Mouse (Mus musculus) heart, embryonic 15.5 days (tissue): Measurements from ENCODE around the gene Ldhc. TPM values are rescaled to one million over a fixed set of nuclear protein-coding genes. Genes with fewer than 3 reads are reported as not detected.
A peak's percentile ranks its signal among the peaks of the same experiment; 100 is the strongest.
"Not testable (repeated sequence)": the region's sequence is repeated elsewhere in the genome, so short reads cannot be mapped to it uniquely, and the experiment has no call there.

ENCODE experiments used
- ATAC-seq: fragments of 200-750 bp; cut with Nextera tagmentation; replicated peaks from 2 replicates; pipeline ENCODE4 v1.8.0; 2017; ENCODE audit warnings: low read depth, moderate TSS enrichment; ENCODE audit not compliant: insufficient number of reproducible peaks, insufficient read depth, low FRiP score
- H3K27ac ChIP-seq: fragments of 300-500 bp; sonication (generic); 2 replicates; pipeline ENCODE4 v1.5.1; 2015; ENCODE audit warnings: mild to moderate bottlenecking, inconsistent platforms
- H3K27me3 ChIP-seq: fragments of 300-500 bp; sonication (generic); 2 replicates; pipeline ENCODE4 v1.6.1; 2015; ENCODE audit warnings: inconsistent platforms
- H3K36me3 ChIP-seq: fragments of 300-500 bp; sonication (generic); 2 replicates; pipeline ENCODE4 v1.6.1; 2015; ENCODE audit warnings: mild to moderate bottlenecking, inconsistent platforms
- H3K4me1 ChIP-seq: fragments of 300-500 bp; sonication (generic); replicated peaks from 2 replicates; pipeline ENCODE4 v1.6.1; 2015; ENCODE audit warnings: inconsistent platforms
- H3K4me2 ChIP-seq: fragments of 300-500 bp; sonication (generic); 2 replicates; pipeline ENCODE4 v1.6.1; 2015; ENCODE audit warnings: inconsistent platforms, mild to moderate bottlenecking, moderate library complexity
- H3K4me3 ChIP-seq: fragments of 300-500 bp; sonication (generic); 2 replicates; pipeline ENCODE4 v1.5.1; 2015; ENCODE audit warnings: mild to moderate bottlenecking, inconsistent platforms
- H3K9ac ChIP-seq: fragments of 300-500 bp; sonication (generic); 2 replicates; pipeline ENCODE4 v1.6.1; 2015; ENCODE audit warnings: mild to moderate bottlenecking, inconsistent platforms
- H3K9me3 ChIP-seq: fragments of 300-500 bp; sonication (generic); replicated peaks from 2 replicates; pipeline ENCODE4 v1.6.1; 2016; ENCODE audit warnings: inconsistent platforms
- WGBS: fragments of 180-500 bp; shearing (Covaris S2); methylation state at CpG from one replicate; pipeline ENCODE4 v1.1.7; 2015; ENCODE audit warnings: mixed read lengths; 5-methylcytosine and 5-hydroxymethylcytosine counted together
- polyA plus RNA-seq: library from polyadenylated mRNA; unstranded; fragments of >200 nt; fragmentation: Nextera tagmentation; extraction: Ambion mirVana; gene quantifications from 2 replicates; pipeline ENCODE4 v1.2.1, GENCODE M21; 2015

Ldhc gene
- polyA plus RNA-seq = not detected in 2 replicates

- 39% methylated on average over 10 of the region's 10 CpGs for WGBS
- Histone ChIP-seq H3K9ac (no peak within 1 kb of the TSS), H3K9me3 (no peaks in the 10 kb centered on the region), H3K27me3 (no peaks in the 10 kb centered on the region), H3K4me3 (no peak within 1 kb of the TSS), H3K4me1 (no peaks in the 10 kb centered on the region), H3K27ac (no peak within 1 kb of the TSS), H3K4me2 (no peak within 1 kb of the TSS), H3K36me3 (peaks cover 6% of the 10 kb centered on the region)
- no peak for ATAC-seq
Measured at GRCm38 (mm10) chr7:46860996-46861395, at the start of gene Ldhc. Gene Ldhc, plus strand, starts transcription at chr7:46861203.

- H3K27ac ChIP-seq = no peak overlapping the region
- 88% methylated on average over 4 of the region's 4 CpGs for WGBS
- no peak overlapping the region for H3K9ac ChIP-seq
- H3K9me3 ChIP-seq = no peaks in the 10 kb centered on the region
- no peak overlapping the region for H3K4me3 ChIP-seq
- ATAC-seq = no peak
- no peak overlapping the region for H3K4me2 ChIP-seq
- peaks cover 79% of the 10 kb centered on the region for H3K36me3 ChIP-seq
- H3K4me1 ChIP-seq = no peaks in the 10 kb centered on the region
- no peaks in the 10 kb centered on the region for H3K27me3 ChIP-seq
Measured at GRCm38 (mm10) chr7:46814012-46814411, 47.0 kb upstream of the Ldhc start.

- not testable (repeated sequence) for H3K9me3 ChIP-seq, H3K9ac ChIP-seq, H3K27me3 ChIP-seq, H3K4me1 ChIP-seq, ATAC-seq, H3K4me3 ChIP-seq, H3K4me2 ChIP-seq, H3K27ac ChIP-seq
- WGBS = 88% methylated on average over 15 of the region's 15 CpGs
- H3K36me3 ChIP-seq = peaks cover 67% of the 10 kb centered on the region
Measured at GRCm38 (mm10) chr7:46820876-46821632, 39.9 kb upstream of the Ldhc start.

GRCm38 (mm10) chr7:46827046-46827802, 33.8 kb upstream of the Ldhc start:
- Histone ChIP-seq H3K9ac (no peak overlapping the region), H3K27me3 (no peaks in the 10 kb centered on the region), H3K4me1 (peaks cover 31% of the 10 kb centered on the region), H3K36me3 (peaks cover 21% of the 10 kb centered on the region), H3K4me3 (no peak overlapping the region), H3K9me3 (no peaks in the 10 kb centered on the region), H3K27ac (peak overlapping the region; percentile 31; the same call in 1 of the 2 replicates), H3K4me2 (peak overlapping the region; percentile 41)
- ATAC-seq = no peak
- 45% methylated on average over 20 of the region's 20 CpGs for WGBS

- Histone ChIP-seq H3K4me1 (peaks cover 31% of the 10 kb centered on the region), H3K4me3 (no peak overlapping the region), H3K36me3 (peaks cover 15% of the 10 kb centered on the region), H3K27ac (peak overlapping the region; percentile 31; the same call in 1 of the 2 replicates), H3K4me2 (peak overlapping the region; percentile 41), H3K9me3 (no peaks in the 10 kb centered on the region), H3K9ac (no peak overlapping the region), H3K27me3 (no peaks in the 10 kb centered on the region)
- ATAC-seq = no peak
- 85% methylated on average over 2 of the region's 2 CpGs for WGBS
Measured at GRCm38 (mm10) chr7:46827803-46828184, 33.2 kb upstream of the Ldhc start.

GRCm38 (mm10) chr7:46829911-46830310, 31.1 kb upstream of the Ldhc start:
- no peak for ATAC-seq
- H3K36me3 ChIP-seq = no peaks in the 10 kb centered on the region
- no peak overlapping the region for H3K4me3 ChIP-seq
- 83% methylated on average over 12 of the region's 12 CpGs for WGBS
- no peaks in the 10 kb centered on the region for H3K27me3 ChIP-seq
- no peak overlapping the region for H3K9ac ChIP-seq
- no peak overlapping the region for H3K27ac ChIP-seq
- no peaks in the 10 kb centered on the region for H3K9me3 ChIP-seq
- H3K4me2 ChIP-seq = no peak overlapping the region
- H3K4me1 ChIP-seq = peaks cover 39% of the 10 kb centered on the region

- no peaks in the 10 kb centered on the region for H3K36me3 ChIP-seq
- H3K27me3 ChIP-seq = no peaks in the 10 kb centered on the region
- H3K4me3 ChIP-seq = no peak overlapping the region
- H3K27ac ChIP-seq = peak overlapping the region; percentile 79
- H3K9ac ChIP-seq = no peak overlapping the region
- WGBS = 33% methylated on average over 13 of the region's 13 CpGs
- H3K4me1 ChIP-seq = peaks cover 39% of the 10 kb centered on the region
- H3K4me2 ChIP-seq = peak overlapping the region; percentile 17
- peak; percentile 53; the same call in 1 of the 2 replicates for ATAC-seq
- no peaks in the 10 kb centered on the region for H3K9me3 ChIP-seq
Measured at GRCm38 (mm10) chr7:46830799-46831590, 30.0 kb upstream of the Ldhc start.

GRCm38 (mm10) chr7:46831693-46832092, 29.3 kb upstream of the Ldhc start:
- Histone ChIP-seq H3K4me1 (peaks cover 39% of the 10 kb centered on the region), H3K27ac (0 out of 2 replicates have a peak overlapping the region, but pooled peaks have one; percentile 79), H3K9me3 (no peaks in the 10 kb centered on the region), H3K27me3 (no peaks in the 10 kb centered on the region), H3K9ac (no peak overlapping the region), H3K4me3 (no peak overlapping the region), H3K4me2 (no peak overlapping the region), H3K36me3 (no peaks in the 10 kb centered on the region)
- ATAC-seq = no peak
- WGBS = 68% methylated on average over 8 of the region's 8 CpGs

GRCm38 (mm10) chr7:46832112-46832810, 28.7 kb upstream of the Ldhc start:
- H3K27me3 ChIP-seq, H3K4me3 ChIP-seq, H3K9me3 ChIP-seq, H3K36me3 ChIP-seq, H3K27ac ChIP-seq, H3K4me2 ChIP-seq, ATAC-seq, H3K9ac ChIP-seq: not testable (repeated sequence)
- WGBS = 88% methylated on average over 11 of the region's 11 CpGs
- H3K4me1 ChIP-seq = peaks cover 35% of the 10 kb centered on the region

- WGBS = 30% methylated on average over 6 of the region's 6 CpGs
Measured at GRCm38 (mm10) chr7:46833266-46833665, 27.7 kb upstream of the Ldhc start.

More at GRCm38 (mm10) chr7:46833266-46833665, 27.7 kb upstream of the Ldhc start:
- ATAC-seq = peak; percentile 71
- H3K36me3 ChIP-seq = no peaks in the 10 kb centered on the region
- no peaks in the 10 kb centered on the region for H3K27me3 ChIP-seq
- H3K9me3 ChIP-seq = no peaks in the 10 kb centered on the region
- no peak overlapping the region for H3K9ac ChIP-seq
- no peak overlapping the region for H3K4me3 ChIP-seq
- peaks cover 34% of the 10 kb centered on the region for H3K4me1 ChIP-seq
- no peak overlapping the region for H3K4me2 ChIP-seq
- no peak overlapping the region for H3K27ac ChIP-seq
